Mouse (Mus musculus) heart, postnatal 0 days (tissue): ENCODE measurements around the gene 9130023H24Rik.

Source experiments
- CTCF ChIP-seq: IDR thresholded peaks from 2 replicates; pipeline ENCODE4 v1.5.1; 2016; ENCODE audit warnings: antibody characterized with exemption, control low read depth, low read depth
- EP300 ChIP-seq: IDR thresholded peaks from 2 replicates; pipeline ENCODE4 v1.6.1; 2016; ENCODE audit warnings: antibody characterized with exemption, low read depth

- no peak for TF ChIP-seq CTCF
- 0 out of 2 replicates have a peak, but pooled peaks have one; percentile 19 for TF ChIP-seq EP300
These were observed 8.9 kb upstream of the 9130023H24Rik start, which contains the start of gene Tgfb1i1 for GRCm38 (mm10) chr7:128246496-128247391.
